23 mouse cellular contexts compared by ENCODE assay signal in genomic region chr6:120186594-120186993, GRCm38 (mm10).
"Had no signal": no experiment of that assay in that cellular context is flagged by ENCODE, and none has a peak within 500 bp of the region (broad histone marks: within the 10 kb centered on the region; RNA-seq: fewer than 3 reads in every experiment).

No protein-coding gene starts in this region.

- H3K9ac ChIP-seq: heart, embryonic 15.5 days; hindbrain, embryonic 13.5 days; hindbrain, embryonic 15.5 days; intestine, embryonic 15.5 days; limb, embryonic 12.5 days had no signal

- H3K4me3 ChIP-seq: heart, embryonic 13.5 days; heart, embryonic 15.5 days; hindbrain, embryonic 13.5 days; hindbrain, embryonic 15.5 days; intestine, embryonic 15.5 days; left cerebral cortex, adult 2 months; limb, embryonic 10.5 days; limb, embryonic 12.5 days had no signal

- H3K27ac ChIP-seq: heart, embryonic 13.5 days; hindbrain, embryonic 13.5 days; hindbrain, embryonic 15.5 days; hindbrain, postnatal 0 days; intestine, embryonic 15.5 days; left cerebral cortex, adult 2 months; limb, embryonic 12.5 days; liver, embryonic 13.5 days had no signal

- H3K27me3 ChIP-seq: heart, embryonic 13.5 days; heart, embryonic 15.5 days; intestine, embryonic 15.5 days; limb, embryonic 12.5 days had no signal

- ATAC-seq: inflammation-experienced regulatory T-cells, adult 6 months; intestine, embryonic 15.5 days; intestine, postnatal 0 days had no signal

- H3K36me3 ChIP-seq: heart, embryonic 13.5 days; heart, embryonic 15.5 days; hindbrain, embryonic 13.5 days; hindbrain, embryonic 15.5 days; intestine, embryonic 15.5 days; limb, embryonic 10.5 days; limb, embryonic 12.5 days; liver, embryonic 13.5 days had no signal

- DNase-seq: gastrocnemius, postnatal 14 days; gastrocnemius, postnatal 36 days; heart, adult 18-20 months; heart, postnatal 14 days; heart, postnatal 36 days; kidney, adult 18-20 months; kidney, adult 8-10 months; kidney, postnatal 10 days; kidney, postnatal 25 days; layer of hippocampus, adult 9-11 months; liver; liver, embryonic 13.5 days had no signal

- H3K9me3 ChIP-seq: heart, embryonic 13.5 days; heart, embryonic 15.5 days; hindbrain, embryonic 13.5 days; hindbrain, embryonic 15.5 days; intestine, embryonic 15.5 days; limb, embryonic 10.5 days; limb, embryonic 12.5 days; liver, embryonic 13.5 days had no signal

- H3K4me2 ChIP-seq: heart, embryonic 15.5 days; hindbrain, embryonic 13.5 days; intestine, embryonic 15.5 days had no signal
